19 mouse cellular contexts compared by ENCODE assay signal in genomic region chr3:102729416-102729815, GRCm38 (mm10). TPM values are rescaled to one million over a fixed set of nuclear protein-coding genes. Genes with fewer than 3 reads are reported as not detected.
"Had no signal": no experiment of that assay in that cellular context is flagged by ENCODE, and none has a peak within 500 bp of the region (broad histone marks: within the 10 kb centered on the region; RNA-seq: fewer than 3 reads in every experiment).

No protein-coding gene starts in this region.

- DNase-seq: kidney, adult 11 months; kidney, postnatal 14 days; left cerebral cortex, postnatal 4 days; lung, adult 18-20 months; right cerebral cortex, postnatal 4 days; spleen, adult 18-20 months; thymus, adult 2 months had no signal

- H3K4me3 ChIP-seq: kidney, embryonic 15.5 days; limb, embryonic 13.5 days; midbrain, embryonic 12.5 days; neural tube, embryonic 15.5 days had no signal

RNA-seq across cellular contexts. Expression of gene Tshb, which starts 53.1 kb away (rescaled TPM):
- total RNA-seq: layer of hippocampus, adult 8-10 months; layer of hippocampus, postnatal 14 days; left cerebral cortex, adult 18-20 months; left cerebral cortex, postnatal 10 days; left cerebral cortex, postnatal 4 days; liver, adult 2 months; megakaryocyte-erythroid progenitor cell, adult 5-6 weeks had no signal
- polyA plus RNA-seq: large intestine, adult 2 months; liver, adult 2 months; liver, embryonic 14.5 days; midbrain, embryonic 12.5 days; thymus, adult 2 months had no signal
